Mouse (Mus musculus) brain, embryonic 18.5 days (tissue): ENCODE measurements around the gene Wdr43.

ENCODE experiments used
- DNase-seq: peaks from one replicate; pipeline ENCODE4 v3.0.0-alpha.2; 2012; ENCODE audit warnings: low read depth, low spot score

The Wdr43 gene

GRCm38 (mm10) chr17:71698619-71698956 is 82.9 kb downstream of the Wdr43 start:
- no peak for DNase-seq

GRCm38 (mm10) chr17:71705113-71705512 is 89.4 kb downstream of the Wdr43 start:
- DNase-seq: no peak

- DNase-seq: no peak
Measured at GRCm38 (mm10) chr17:71705550-71706480, 90.1 kb downstream of the Wdr43 start.

- DNase-seq: no peak
Measured at GRCm38 (mm10) chr17:71707715-71708114, 92.0 kb downstream of the Wdr43 start.
